Mouse (Mus musculus) liver, postnatal 0 days (tissue): Measurements from ENCODE around the gene Ilf3.

Experiments used
- CTCF ChIP-seq: sonication (generic); IDR thresholded peaks from 2 replicates; pipeline ENCODE4 v1.5.1; 2016; ENCODE audit warnings: antibody characterized with exemption, low read depth
- EP300 ChIP-seq: IDR thresholded peaks from 2 replicates; pipeline ENCODE4 v1.6.1; 2016; ENCODE audit warnings: antibody characterized with exemption, low read depth, mild to moderate bottlenecking

DNA sequence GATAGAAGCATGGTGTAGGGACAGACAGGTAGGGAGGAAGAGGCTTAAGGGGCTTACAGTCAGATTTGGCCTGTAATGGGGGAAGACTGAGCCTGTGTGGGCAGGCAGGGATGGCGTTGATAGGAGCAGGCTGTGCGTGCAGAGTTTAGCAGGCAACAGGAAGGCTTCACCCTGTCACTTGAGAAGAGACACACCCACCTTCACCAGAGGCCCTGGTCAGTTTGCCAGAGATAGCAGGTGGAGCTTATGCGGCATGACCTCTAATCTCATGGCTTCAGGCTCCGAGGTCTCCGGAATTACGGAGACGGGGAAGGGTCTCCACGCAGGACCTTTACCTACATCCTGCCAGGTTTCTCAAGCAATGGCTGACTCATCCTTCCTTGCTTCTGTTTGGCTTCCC is 84.2 kb downstream of the Ilf3 start:
- TF ChIP-seq CTCF (no peak), EP300 (no peak)
